Mouse (Mus musculus) MEL (cell line): ENCODE measurements around the gene Tmem8b. TPM values are rescaled to one million over a fixed set of nuclear protein-coding genes. Genes with fewer than 3 reads are reported as not detected.

Experiments used
- DNase-seq: peaks from one replicate; pipeline ENCODE4 v3.0.0; 2011; ENCODE audit warnings: low read depth, low spot score
- H3K27ac ChIP-seq: 2 replicates; pipeline ENCODE4 v1.5.1; 2012; ENCODE audit warnings: low read depth, mild to moderate bottlenecking, control low read depth, low read length, moderate library complexity; ENCODE audit not compliant: control insufficient read depth
- H3K27me3 ChIP-seq, 2 experiments: fragments of 150-350 bp in 1 of 2; sonication (generic) in 1 of 2; 2 replicates each; pipeline ENCODE4 v1.6.1; 2012; ENCODE audit warnings: low read length in 2 of 2, mild to moderate bottlenecking in 2 of 2, improper control_type of control experiment in 1 of 2, moderate library complexity in 1 of 2; ENCODE audit not compliant: insufficient read depth in 2 of 2, control insufficient read depth in 1 of 2
- H3K36me3 ChIP-seq, 2 experiments: 2 replicates each; pipeline ENCODE4 v1.6.1; 2012 to 2014; ENCODE audit warnings: low read length in 2 of 2, improper control_type of control experiment in 1 of 2, inconsistent platforms in 1 of 2, mild to moderate bottlenecking in 1 of 2; ENCODE audit not compliant: insufficient read depth in 2 of 2, control insufficient read depth in 1 of 2
- H3K4me1 ChIP-seq, 2 experiments: fragments of 150-350 bp in 1 of 2; sonication (generic) in 1 of 2; 2 replicates each; pipeline ENCODE4 v1.6.1; 2012; ENCODE audit warnings: low read length in 2 of 2, improper control_type of control experiment in 1 of 2, mild to moderate bottlenecking in 1 of 2; ENCODE audit not compliant: insufficient read depth in 2 of 2, control insufficient read depth in 1 of 2
- H3K4me3 ChIP-seq, 2 experiments: fragments of 150-350 bp in 1 of 2; sonication (generic) in 1 of 2; 2 replicates each; pipeline ENCODE4 v1.5.1; 2012; ENCODE audit warnings: low read depth in 2 of 2, low read length in 2 of 2, mild to moderate bottlenecking in 2 of 2, moderate library complexity in 2 of 2, control low read depth in 1 of 2, improper control_type of control experiment in 1 of 2; ENCODE audit not compliant: control insufficient read depth in 1 of 2, insufficient read depth in 1 of 2
- H3K79me2 ChIP-seq: 2 replicates; pipeline ENCODE4 v1.6.1; 2012; ENCODE audit warnings: mild to moderate bottlenecking, low read length, moderate library complexity; ENCODE audit not compliant: control insufficient read depth, poor library complexity, insufficient read depth
- H3K9ac ChIP-seq: 2 replicates; pipeline ENCODE4 v1.6.1; 2012; ENCODE audit warnings: low read depth, mild to moderate bottlenecking, control low read depth, low read length, moderate library complexity; ENCODE audit not compliant: control insufficient read depth, poor library complexity, severe bottlenecking
- H3K9me3 ChIP-seq: fragments of 150-350 bp; sonication (generic); replicated peaks from 2 replicates; pipeline ENCODE4 v1.6.1; 2012; ENCODE audit warnings: mild to moderate bottlenecking, low read length, improper control_type of control experiment, moderate library complexity; ENCODE audit not compliant: insufficient read depth
- BHLHE40 ChIP-seq: IDR thresholded peaks from 2 replicates; pipeline ENCODE4 v1.6.1; 2012; ENCODE audit warnings: low read depth, mild to moderate bottlenecking, inconsistent platforms, low read length, improper control_type of control experiment, borderline replicate concordance
- CHD2 ChIP-seq: IDR thresholded peaks from 2 replicates; pipeline ENCODE4 v1.6.1; 2011; ENCODE audit warnings: low read length, improper control_type of control experiment
- CTCF ChIP-seq, 3 experiments: IDR thresholded peaks in 2 of 3; conservative IDR thresholded peaks in 1 of 3; 2 replicates each; pipeline ENCODE4 v1.5.1; 2011 to 2012; ENCODE audit warnings: low read length in 3 of 3, low read depth in 2 of 3, mild to moderate bottlenecking in 2 of 3, improper control_type of control experiment in 1 of 3, inconsistent platforms in 1 of 3, mixed read lengths in 1 of 3, moderate library complexity in 1 of 3; ENCODE audit not compliant: control insufficient read depth in 1 of 3, insufficient read depth in 1 of 3, poor library complexity in 1 of 3, severe bottlenecking in 1 of 3
- E2F4 ChIP-seq: IDR thresholded peaks from 2 replicates; pipeline ENCODE4 v1.6.1; 2011; ENCODE audit warnings: low read depth, low read length, improper control_type of control experiment, borderline replicate concordance
- ELF1 ChIP-seq: IDR thresholded peaks from 2 replicates; pipeline ENCODE4 v1.6.1; 2014; ENCODE audit warnings: low read depth, mild to moderate bottlenecking, inconsistent platforms, low read length, improper control_type of control experiment, moderate library complexity
- GATA1 ChIP-seq: IDR thresholded peaks from 2 replicates; pipeline ENCODE4 v1.6.1; 2011; ENCODE audit warnings: low read depth, low read length, improper control_type of control experiment
- HCFC1 ChIP-seq: IDR thresholded peaks from 2 replicates; pipeline ENCODE4 v1.6.1; 2012; ENCODE audit warnings: low read depth, mild to moderate bottlenecking, inconsistent platforms, low read length, improper control_type of control experiment, moderate library complexity
- JUND ChIP-seq: IDR thresholded peaks from 2 replicates; pipeline ENCODE4 v1.6.1; 2011; ENCODE audit warnings: low read depth, mild to moderate bottlenecking, improper control_type of control experiment, low read length
- KAT2A ChIP-seq: conservative IDR thresholded peaks from 2 replicates; pipeline ENCODE4 v1.6.1; 2012; ENCODE audit warnings: low read depth, low read length, improper control_type of control experiment, inconsistent platforms
- MAZ ChIP-seq: IDR thresholded peaks from 2 replicates; pipeline ENCODE4 v1.6.1; 2012; ENCODE audit warnings: low read depth, mild to moderate bottlenecking, inconsistent platforms, low read length, improper control_type of control experiment
- MEF2A ChIP-seq: IDR thresholded peaks from 2 replicates; pipeline ENCODE4 v1.6.1; 2014; ENCODE audit warnings: low read depth, mild to moderate bottlenecking, inconsistent platforms, low read length, improper control_type of control experiment; ENCODE audit not compliant: poor library complexity, insufficient replicate concordance, severe bottlenecking; ENCODE audit errors: extremely low read depth
- MYB ChIP-seq: IDR thresholded peaks from 2 replicates; pipeline ENCODE4 v1.6.1; 2011; ENCODE audit warnings: mild to moderate bottlenecking, low read depth, low read length, improper control_type of control experiment
- MYC ChIP-seq: IDR thresholded peaks from 2 replicates; pipeline ENCODE4 v1.6.1; 2011; ENCODE audit warnings: low read depth, mild to moderate bottlenecking, low read length, improper control_type of control experiment, moderate library complexity
- NELFE ChIP-seq: IDR thresholded peaks from 2 replicates; pipeline ENCODE4 v1.6.1; 2011; ENCODE audit warnings: low read depth, low read length, improper control_type of control experiment
- NRF1 ChIP-seq: IDR thresholded peaks from 2 replicates; pipeline ENCODE4 v1.6.1; 2014; ENCODE audit warnings: low read depth, mild to moderate bottlenecking, inconsistent platforms, low read length, improper control_type of control experiment, moderate library complexity; ENCODE audit not compliant: poor library complexity, insufficient read depth, severe bottlenecking
- POLR2AphosphoS2 ChIP-seq: IDR thresholded peaks from 2 replicates; pipeline ENCODE4 v1.6.1; 2011; ENCODE audit warnings: low read length, improper control_type of control experiment
- POLR2AphosphoS5 ChIP-seq: IDR thresholded peaks from 2 replicates; pipeline ENCODE4 v1.6.1; 2012; ENCODE audit warnings: low read depth, borderline replicate concordance, mild to moderate bottlenecking, inconsistent platforms, low read length, moderate library complexity, mixed read lengths
- RCOR1 ChIP-seq: IDR thresholded peaks from 2 replicates; pipeline ENCODE4 v1.6.1; 2012; ENCODE audit warnings: low read depth, mild to moderate bottlenecking, inconsistent platforms, low read length, improper control_type of control experiment
- TAL1 ChIP-seq: IDR thresholded peaks from 2 replicates; pipeline ENCODE4 v1.6.1; 2012; ENCODE audit warnings: mild to moderate bottlenecking, inconsistent platforms, low read length, moderate library complexity, mixed read lengths
- TBP ChIP-seq: IDR thresholded peaks from 2 replicates; pipeline ENCODE4 v1.8.0; 2011; ENCODE audit warnings: low read depth, low read length, improper control_type of control experiment
- TCF12 ChIP-seq: IDR thresholded peaks from 2 replicates; pipeline ENCODE4 v1.6.1; 2014; ENCODE audit warnings: low read depth, mild to moderate bottlenecking, inconsistent platforms, low read length, improper control_type of control experiment, moderate library complexity
- USF1 ChIP-seq: IDR thresholded peaks from 2 replicates; pipeline ENCODE4 v1.6.1; 2014; ENCODE audit warnings: low read depth, mild to moderate bottlenecking, inconsistent platforms, low read length, improper control_type of control experiment, moderate library complexity
- USF2 ChIP-seq, 2 experiments: IDR thresholded peaks; 2 replicates each; pipeline ENCODE4 v1.6.1; 2011 to 2012; ENCODE audit warnings: improper control_type of control experiment in 2 of 2, low read length in 2 of 2, borderline replicate concordance in 1 of 2, inconsistent platforms in 1 of 2, low read depth in 1 of 2, mild to moderate bottlenecking in 1 of 2; ENCODE audit not compliant: insufficient read depth in 1 of 2
- ZC3H11A ChIP-seq: IDR thresholded peaks from 2 replicates; pipeline ENCODE4 v1.6.1; 2012; ENCODE audit warnings: low read depth, mild to moderate bottlenecking, inconsistent platforms, low read length, improper control_type of control experiment
- ZMIZ1 ChIP-seq: IDR thresholded peaks from 2 replicates; pipeline ENCODE4 v1.6.1; 2012; ENCODE audit warnings: low read depth, mild to moderate bottlenecking, inconsistent platforms, low read length, improper control_type of control experiment, moderate library complexity
- polyA plus RNA-seq, 2 experiments: library from polyadenylated mRNA; stranded (reverse) in 1 of 2; unstranded in 1 of 2; fragments of >175 nt in 1 of 2; fragments of >200 nt in 1 of 2; gene quantifications; 2 replicates each; pipeline versions ENCODE4 v1.2.1 to v1.2.4; 2012; ENCODE audit warnings: low replicate concordance in 2 of 2, low read depth in 1 of 2; ENCODE audit not compliant: insufficient read length in 2 of 2, insufficient read depth in 1 of 2, missing spikeins in 1 of 2
- total RNA-seq: library from RNA; depleted of rRNA; stranded (reverse); fragments of 300-350 nt; gene quantifications from 2 replicates; pipeline ENCODE4 v1.2.3, GENCODE M21; 2012

Tmem8b gene
- total and polyA plus RNA-seq, 3 experiments, result 0.46 to 3.6 TPM; not detected in 1

GRCm38 (mm10) chr4:43728576-43728954 lies 59.8 kb downstream of the Tmem8b start:
- TF ChIP-seq CTCF (IDR thresholded peaks at IDR 0.05 in 2 of 3, conservative IDR thresholded peaks at IDR 0.05 in 1 of 3; ENCODE audit: control insufficient read depth in 1 of 3, insufficient read depth in 1 of 3, low read depth in 2 of 3, low read length in 3 of 3, poor library complexity in 1 of 3, severe bottlenecking in 1 of 3) (no peak), MYC (no peak), TAL1 (no peak), CHD2 (no peak), POLR2AphosphoS2 (no peak), BHLHE40 (no peak), RCOR1 (no peak), TCF12 (no peak), ELF1 (no peak), E2F4 (no peak), HCFC1 (no peak), GATA1 (no peak), ZMIZ1 (no peak), MAZ (no peak), MYB (no peak), NRF1 (no peak), KAT2A (no peak)

GRCm38 (mm10) chr4:43729126-43729525 lies 60.4 kb downstream of the Tmem8b start:
- no peak overlapping the region for H3K27ac ChIP-seq
- H3K4me1 ChIP-seq, result peaks cover 0 to 19% of the 10 kb centered on the region in 2 experiments; a peak in 2 of 4 replicates
- no peak for DNase-seq
- H3K9me3 ChIP-seq, result no peaks in the 10 kb centered on the region
- H3K9ac ChIP-seq, result no peak overlapping the region
- no peak overlapping the region for H3K4me3 ChIP-seq
- no peak for TF ChIP-seq CTCF (IDR thresholded peaks at IDR 0.05 in 2 of 3, conservative IDR thresholded peaks at IDR 0.05 in 1 of 3; ENCODE audit: control insufficient read depth in 1 of 3, insufficient read depth in 1 of 3, low read depth in 2 of 3, low read length in 3 of 3, poor library complexity in 1 of 3, severe bottlenecking in 1 of 3)
- TF ChIP-seq JUND, result no peak
- TF ChIP-seq NELFE, result no peak
- no peak for TF ChIP-seq USF1
- TF ChIP-seq ZC3H11A, result no peak
- no peak for TF ChIP-seq POLR2AphosphoS5
- no peak for TF ChIP-seq TBP
- TF ChIP-seq MAZ, result no peak
- no peak for TF ChIP-seq USF2 (IDR thresholded peaks at IDR 0.05; ENCODE audit: borderline replicate concordance in 1 of 2, insufficient read depth in 1 of 2, low read depth in 1 of 2, low read length in 2 of 2)
- no peak for TF ChIP-seq MEF2A
- TF ChIP-seq BHLHE40, result no peak
- no peaks in the 10 kb centered on the region for H3K36me3 ChIP-seq
- 0 out of 4 replicates have a peak, but pooled peaks cover 0 to 2% of the 10 kb centered on the region in 2 experiments for H3K27me3 ChIP-seq
- H3K79me2 ChIP-seq, result no peaks in the 10 kb centered on the region

More at GRCm38 (mm10) chr4:43728576-43728954, 59.8 kb downstream of the Tmem8b start:
- H3K4me1 ChIP-seq, result peaks cover 0 to 19% of the 10 kb centered on the region in 2 experiments; a peak in 2 of 4 replicates
- no peak overlapping the region for H3K4me3 ChIP-seq
- H3K9ac ChIP-seq, result no peak overlapping the region
- no peak for DNase-seq
- no peak overlapping the region for H3K27ac ChIP-seq
- no peaks in the 10 kb centered on the region for H3K79me2 ChIP-seq
- no peaks in the 10 kb centered on the region for H3K36me3 ChIP-seq
- no peaks in the 10 kb centered on the region for H3K9me3 ChIP-seq
- H3K27me3 ChIP-seq, result peaks cover 2 to 3% of the 10 kb centered on the region in 2 experiments; a peak in 2 of 4 replicates
